Mouse (Mus musculus) kidney, adult 9 months (tissue): ENCODE measurements at regions not wholly inside any gene's neighbourhood (a gene's known extent, or its start where the extent isn't known, plus 50 kb on each side); places are given as distances from the start of the nearest gene placed in this dataset.
A peak's percentile ranks its signal among the peaks of the same experiment; 100 is the strongest.
"Not testable (repeated sequence)": the region's sequence is repeated elsewhere in the genome, so short reads cannot be mapped to it uniquely, and the experiment has no call there.

Experiments used
- DNase-seq: peaks from one replicate; pipeline ENCODE4 v3.0.0; 2022

DNA sequence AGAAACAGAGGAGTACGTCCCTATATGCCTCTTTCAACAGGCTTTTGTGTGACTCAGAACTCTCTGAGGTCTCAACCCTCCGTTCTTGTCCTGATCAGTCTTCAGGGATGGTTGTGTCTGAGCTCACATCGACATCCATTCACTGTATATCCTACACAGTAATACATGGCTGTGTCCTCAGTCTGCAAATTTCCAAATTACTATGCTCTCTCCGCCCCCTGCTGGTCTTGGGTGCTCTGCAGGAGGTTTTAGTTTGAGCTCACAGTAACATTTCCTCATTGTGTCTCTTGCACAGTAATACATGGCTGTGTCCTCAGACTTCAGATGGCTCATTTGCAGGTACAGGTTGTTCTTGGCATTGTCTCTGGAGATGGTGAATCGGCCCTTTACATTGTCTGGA lies 53.5 kb downstream of the Adam6a start:
- DNase-seq: not testable (repeated sequence)

DNA sequence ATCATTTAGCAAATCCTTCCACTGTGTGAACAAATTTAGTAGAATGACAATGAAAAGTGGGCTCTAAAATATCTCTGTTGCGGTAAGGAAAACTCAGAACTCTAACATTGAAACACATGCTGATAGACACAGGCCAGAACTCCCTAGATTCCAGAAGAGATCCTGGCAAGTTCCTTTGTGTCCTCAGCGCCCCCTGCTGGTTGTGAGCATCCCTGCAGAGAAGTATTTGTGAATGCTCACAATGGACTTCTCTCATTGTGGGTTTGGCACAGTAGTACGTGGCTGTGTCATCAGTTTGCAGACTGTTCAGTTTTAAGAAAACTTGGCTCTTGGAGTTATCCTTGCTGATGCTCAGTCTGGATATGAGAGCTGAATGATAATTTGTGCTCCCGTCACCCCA lies 67.2 kb downstream of the Adam6a start:
- DNase-seq: peak; percentile 22

- DNase-seq: peak; percentile 1
Observed at GRCm38 (mm10) chr12:113625221-113625620, 81.5 kb downstream of the Adam6a start.

DNA sequence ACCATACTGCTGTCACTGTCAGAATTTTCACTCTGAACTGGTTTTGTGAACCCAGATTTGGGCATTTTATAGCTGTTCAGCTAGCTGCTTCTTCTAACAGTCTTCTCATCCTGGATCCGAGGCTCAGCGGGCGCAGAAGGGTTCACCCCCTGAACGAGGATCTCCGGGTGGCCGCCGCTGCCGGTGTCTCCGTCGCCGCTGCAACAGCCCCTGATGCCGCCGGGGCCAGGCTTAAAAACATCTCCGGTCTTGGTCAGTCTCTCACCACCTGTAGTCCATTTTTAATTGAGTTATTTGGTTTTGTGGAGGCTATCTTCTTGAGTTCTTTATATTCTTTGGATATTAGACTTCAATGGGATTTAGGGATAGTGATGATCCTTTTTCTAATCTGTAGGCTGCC lies 87.1 kb downstream of the Adam6a start:
- not testable (repeated sequence) for DNase-seq
